Mouse (Mus musculus) gastrocnemius, postnatal 10 days (tissue): ENCODE measurements around the gene Dbn1. TPM values are rescaled to one million over a fixed set of nuclear protein-coding genes. Genes with fewer than 3 reads are reported as not detected.

Experiments used
- DNase-seq: peaks from one replicate; pipeline ENCODE4 v3.0.0; 2021; ENCODE audit warnings: mixed read lengths
- total RNA-seq, 2 experiments: library from RNA; stranded (reverse); gene quantifications; 2 replicates each; pipeline ENCODE4 v1.2.3; 2021

The Dbn1 gene
- total RNA-seq, 2 experiments from 2014 or later = 52.6 to 71.2 TPM

GRCm38 (mm10) chr13:55478036-55478435 is 9.9 kb downstream of the Dbn1 start:
- DNase-seq = no peak

GRCm38 (mm10) chr13:55477492-55477891 is 10.4 kb downstream of the Dbn1 start:
- DNase-seq = no peak

GRCm38 (mm10) chr13:55476256-55476655 is 11.7 kb downstream of the Dbn1 start:
- no peak for DNase-seq

DNA sequence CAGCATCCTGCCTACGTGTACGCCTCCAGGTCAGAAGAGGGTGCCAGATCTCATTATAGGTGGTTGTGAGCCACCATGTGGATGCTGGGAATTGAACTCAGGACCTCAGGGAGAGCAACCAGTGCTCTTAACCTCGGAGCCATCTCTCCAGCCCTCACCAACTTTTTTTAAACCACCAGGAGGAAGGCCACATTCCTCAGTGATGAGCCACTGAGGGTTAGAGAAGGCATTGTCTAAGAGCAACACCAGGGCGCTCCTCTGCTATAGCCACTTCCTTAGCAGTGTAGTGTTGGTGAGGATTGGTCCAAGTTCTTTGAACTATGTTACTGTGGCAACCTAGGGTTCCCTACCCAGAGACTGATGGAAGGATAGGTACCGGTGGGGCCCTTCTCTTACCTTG is 12.2 kb downstream of the Dbn1 start:
- DNase-seq = no peak

DNA sequence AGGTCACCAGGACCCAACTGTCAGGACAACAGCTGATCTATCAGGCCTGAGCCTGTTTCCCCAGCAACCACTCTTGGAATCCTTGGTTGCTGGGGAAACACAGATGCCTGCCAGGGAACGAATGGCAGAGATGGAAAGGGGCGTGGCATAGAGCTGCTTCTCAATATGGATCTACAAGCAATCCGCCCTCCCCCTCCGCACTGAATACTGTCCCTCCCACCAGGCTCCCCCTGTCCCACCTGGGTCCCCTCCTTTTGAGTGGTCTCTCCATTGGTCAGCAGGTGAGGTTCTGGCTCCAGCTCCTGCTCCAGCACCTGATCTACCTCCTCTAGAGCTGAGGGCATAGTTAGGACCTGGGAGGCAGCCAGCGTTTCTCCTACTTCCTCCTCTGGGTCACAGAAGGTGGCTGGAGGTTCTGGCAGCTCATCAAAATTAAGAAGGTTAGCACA is 13.3 kb downstream of the Dbn1 start:
- DNase-seq = no peak

GRCm38 (mm10) chr13:55473961-55474360 is 13.9 kb downstream of the Dbn1 start:
- DNase-seq = no peak

DNA sequence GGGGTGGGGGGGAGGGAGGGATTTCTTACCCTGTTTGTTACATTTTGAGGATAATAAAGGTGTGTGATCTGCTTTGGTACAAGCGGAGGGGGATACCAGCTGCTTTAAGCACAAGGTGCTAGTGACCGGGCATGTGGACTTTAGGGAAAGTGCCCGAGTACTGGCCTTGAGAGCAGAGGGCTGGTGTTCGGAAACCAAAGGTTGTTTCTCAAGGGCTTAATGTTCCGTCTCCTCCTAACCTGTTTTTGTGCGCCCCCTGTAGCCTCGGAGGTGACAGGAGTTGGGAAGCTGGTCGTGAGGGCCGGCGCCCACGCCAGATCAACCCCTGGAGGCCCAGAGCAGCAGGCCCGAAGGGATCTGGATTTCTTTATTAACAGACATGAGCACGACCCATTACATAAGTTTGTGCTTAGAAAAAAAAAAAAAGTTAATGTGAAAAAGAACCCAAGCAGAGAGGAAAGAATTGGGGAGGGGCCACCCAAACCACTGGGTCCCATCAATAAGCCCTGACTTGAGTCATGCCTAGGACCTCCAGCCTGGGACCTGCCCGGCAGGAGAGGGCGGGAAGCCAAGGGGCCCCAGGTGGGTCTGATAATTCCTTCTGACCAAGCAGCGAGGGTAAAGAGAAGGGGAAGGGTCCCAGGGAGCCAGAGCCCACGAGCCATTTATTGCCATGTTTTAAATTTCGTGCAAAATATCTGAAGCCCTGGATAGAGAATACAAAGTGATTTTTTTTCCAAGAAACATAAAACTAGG is 14.7 kb downstream of the Dbn1 start:
- no peak for DNase-seq

GRCm38 (mm10) chr13:55472132-55473022 is 15.5 kb downstream of the Dbn1 start:
- DNase-seq = peak; percentile 62

DNA sequence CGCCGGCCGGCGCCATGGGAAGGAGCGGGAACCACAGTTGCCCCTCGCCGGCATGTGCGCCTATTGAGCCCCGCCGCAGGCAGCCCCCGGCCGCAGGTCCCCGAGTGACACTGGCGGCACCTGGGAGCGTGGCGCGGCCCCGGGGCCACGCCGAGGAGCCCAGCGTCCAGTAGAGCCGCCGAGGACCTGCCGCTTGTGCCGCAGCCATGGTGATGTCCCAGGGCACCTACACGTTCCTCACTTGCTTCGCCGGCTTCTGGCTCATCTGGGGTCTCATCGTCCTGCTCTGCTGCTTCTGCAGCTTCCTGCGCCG is 16.1 kb downstream of the Dbn1 start:
- DNase-seq = no peak

GRCm38 (mm10) chr13:55471156-55471818 is 16.6 kb downstream of the Dbn1 start:
- DNase-seq = peak; percentile 89

DNA sequence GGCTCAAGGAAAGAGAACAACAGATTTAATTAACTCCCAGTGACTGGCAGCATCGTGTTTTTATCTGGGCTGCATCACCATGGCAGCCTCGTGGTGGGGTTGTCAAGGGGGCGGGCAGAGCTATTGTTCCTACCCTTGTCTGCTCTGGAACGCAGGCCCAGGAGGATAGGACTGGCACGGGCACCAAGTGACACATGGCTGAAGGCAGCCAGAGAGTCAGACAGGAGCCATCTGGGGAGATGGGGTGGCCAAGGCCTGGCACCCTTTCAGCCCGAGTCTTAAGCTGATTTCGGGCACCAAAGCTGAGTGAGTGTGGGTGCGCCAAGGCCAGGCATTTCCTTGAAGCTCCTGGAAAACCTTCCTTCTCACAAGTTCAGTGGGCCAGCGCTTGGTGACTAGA is 17.5 kb downstream of the Dbn1 start:
- no peak for DNase-seq

GRCm38 (mm10) chr13:55468851-55469560 is 18.9 kb downstream of the Dbn1 start:
- peak; percentile 63 for DNase-seq

DNA sequence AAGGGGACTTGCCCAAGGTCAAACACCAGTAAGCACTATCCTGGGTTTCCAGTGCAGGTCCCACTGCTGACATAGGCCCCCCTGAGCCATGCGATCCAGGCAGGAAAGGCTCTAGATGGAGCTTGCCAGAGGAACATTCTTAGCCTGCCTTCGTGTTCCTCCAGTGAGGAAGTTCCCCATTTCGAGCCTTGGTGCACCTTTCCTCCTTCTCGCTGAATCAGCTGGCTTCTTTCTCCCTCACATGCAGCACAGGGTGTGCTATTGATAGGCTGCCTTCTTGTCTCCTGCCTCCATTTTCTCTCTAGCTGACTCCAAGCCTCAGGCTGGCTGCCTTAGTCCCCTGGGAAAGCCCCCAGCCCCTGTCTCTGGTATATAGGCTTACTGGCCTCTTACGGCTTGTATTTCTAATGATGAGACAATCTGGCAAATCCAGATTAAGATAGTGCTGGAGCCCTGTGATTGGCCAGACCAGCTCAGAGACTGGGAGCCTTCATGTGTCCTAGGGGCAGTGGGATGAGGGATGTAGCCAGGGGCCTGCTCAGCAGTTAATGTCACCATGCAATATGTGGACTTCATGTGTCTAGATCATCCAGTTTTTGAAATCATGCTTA is 22.0 kb downstream of the Dbn1 start:
- DNase-seq = no peak

DNA sequence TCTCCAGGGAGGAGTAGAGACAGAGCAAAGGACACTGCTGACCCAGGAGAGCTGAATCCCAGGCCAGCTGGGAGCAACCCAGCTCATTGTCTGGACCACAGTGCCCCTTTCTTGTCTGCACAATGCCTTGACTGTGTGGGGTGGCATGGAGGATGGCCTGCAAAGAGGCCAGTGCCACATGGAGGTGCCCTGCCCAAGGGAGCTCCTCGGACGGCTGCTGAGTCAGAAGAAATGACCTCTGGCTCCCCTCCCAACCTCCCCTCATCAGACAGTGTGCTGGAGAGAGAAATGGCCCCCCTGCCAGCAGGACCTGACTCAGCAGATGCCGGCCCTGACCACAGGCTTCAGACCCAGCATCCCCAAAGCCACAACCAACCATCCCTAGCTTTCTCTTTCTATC is 22.7 kb downstream of the Dbn1 start:
- no peak for DNase-seq

GRCm38 (mm10) chr13:55464027-55464884 is 23.7 kb downstream of the Dbn1 start, which contains the start of gene Prr7:
Gene Prr7, plus strand, starts transcription at chr13:55464267.
- peak; percentile 57 for DNase-seq

DNA sequence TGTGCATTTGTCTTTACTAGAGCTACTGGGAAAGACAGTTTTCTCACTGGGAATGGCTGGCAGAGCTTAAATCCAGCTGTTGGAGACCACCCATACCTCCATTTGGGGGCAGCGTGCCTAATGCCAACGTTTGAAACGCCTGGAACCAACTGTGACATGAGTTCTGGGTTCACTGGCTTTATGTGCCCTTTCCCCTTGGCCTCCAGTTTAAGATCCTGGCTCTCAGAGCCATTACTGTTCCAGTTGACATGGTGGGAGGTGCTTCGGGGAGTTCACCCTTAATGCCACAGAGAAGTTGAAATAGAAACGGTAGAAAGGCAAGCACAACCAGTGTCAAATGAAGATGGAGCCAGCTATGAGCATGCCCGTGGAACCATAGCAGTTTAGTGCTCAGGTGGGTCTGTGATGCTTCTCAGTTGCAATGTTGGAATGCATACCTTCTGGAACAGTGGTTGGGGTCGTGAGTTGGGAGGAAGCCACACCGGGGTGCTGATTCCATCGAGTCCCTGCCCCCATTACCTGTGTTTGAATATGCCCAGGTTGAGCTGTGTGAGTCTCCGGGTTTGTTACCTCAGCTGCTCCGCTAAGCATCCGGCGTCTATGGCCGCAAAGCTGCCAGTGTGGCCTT is 24.4 kb downstream of the Dbn1 start:
- no peak for DNase-seq

GRCm38 (mm10) chr13:55462965-55463364 is 24.9 kb downstream of the Dbn1 start:
- no peak for DNase-seq

DNA sequence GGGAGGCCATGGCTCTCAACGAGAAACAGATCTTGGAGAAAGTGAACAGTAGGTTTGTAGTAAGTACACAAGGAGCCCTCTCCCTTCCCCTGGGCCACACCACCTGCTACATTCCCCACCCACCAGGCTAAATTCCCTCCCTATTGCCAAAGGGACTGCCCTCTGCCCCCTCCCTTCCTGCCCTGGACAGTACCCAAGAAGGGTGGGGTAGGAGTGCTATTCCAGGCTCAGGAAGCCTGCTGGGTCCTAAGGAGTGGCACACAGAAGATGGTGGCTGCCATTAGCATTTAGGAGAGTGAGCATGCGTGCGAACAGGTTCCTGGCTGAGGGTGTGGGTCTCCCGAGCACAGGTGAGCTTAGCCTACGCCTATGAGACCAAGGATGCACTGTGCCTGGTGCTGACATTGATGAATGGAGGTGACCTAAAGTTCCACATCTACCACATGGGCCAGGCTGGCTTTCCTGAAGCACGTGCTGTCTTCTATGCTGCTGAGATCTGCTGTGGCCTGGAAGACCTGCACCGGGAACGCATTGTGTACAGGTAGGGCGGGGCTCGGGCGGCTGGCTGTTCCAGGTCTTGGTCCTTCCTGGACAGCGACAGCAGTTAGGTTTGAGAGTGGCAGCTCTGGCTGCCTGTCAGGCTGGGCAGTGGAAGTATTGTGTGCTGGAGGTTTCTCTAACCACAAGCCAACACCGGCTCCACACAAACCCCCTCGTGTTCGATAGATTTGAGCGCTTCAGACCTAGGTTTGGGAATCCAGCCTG is 35.9 kb downstream of the Dbn1 start:
- DNase-seq = no peak

DNA sequence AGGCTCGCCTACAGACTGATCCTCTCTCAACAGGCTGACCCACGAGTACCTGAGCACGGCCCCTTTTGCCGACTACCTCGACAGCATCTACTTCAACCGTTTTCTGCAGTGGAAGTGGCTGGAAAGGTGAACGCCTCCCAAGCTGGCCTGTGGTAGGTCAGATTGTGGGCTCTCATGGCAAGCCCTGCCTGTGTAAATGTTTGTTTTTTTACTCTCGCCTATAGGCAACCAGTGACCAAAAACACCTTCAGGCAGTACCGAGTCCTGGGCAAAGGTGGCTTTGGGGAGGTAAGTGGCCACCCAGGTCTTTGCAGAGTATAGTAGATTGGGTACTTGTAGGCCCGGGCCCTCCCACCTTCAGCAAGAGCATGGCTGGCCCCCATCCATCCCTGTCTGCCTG is 36.6 kb downstream of the Dbn1 start:
- DNase-seq = no peak
